Mouse (Mus musculus): ENCODE results near the gene Ccdc174. TPM values are rescaled to one million over a fixed set of nuclear protein-coding genes. Genes with fewer than 3 reads are reported as not detected.

The Ccdc174 gene
- polyA plus RNA-seq, 1 experiment from 2014 or later = 26.2 TPM

Other genes starting within 250 kb of the Ccdc174 start
- gene Slc6a6, start 194.0 kb upstream of the Ccdc174 start, polyA plus RNA-seq (2016; fragmentation: Nextera tagmentation; extraction: Ambion mirVana) = 56.6 and 69.3 TPM in 2 replicates
- gene Grip2, start 50.8 kb upstream of the Ccdc174 start, polyA plus RNA-seq (2016; fragmentation: Nextera tagmentation; extraction: Ambion mirVana) = 5.6 and 9.4 TPM in 2 replicates
- gene 4930590J08Rik, start 24.8 kb downstream of the Ccdc174 start, polyA plus RNA-seq (2016; fragmentation: Nextera tagmentation; extraction: Ambion mirVana) = 0.19 and 0.51 TPM in 2 replicates
- 12.9 and 15.7 TPM in 2 replicates for gene Fgd5, start 100.8 kb downstream of the Ccdc174 start, polyA plus RNA-seq (2016; fragmentation: Nextera tagmentation; extraction: Ambion mirVana)
- 15.0 and 15.6 TPM in 2 replicates for gene Nr2c2, start 213.3 kb downstream of the Ccdc174 start, polyA plus RNA-seq (2016; fragmentation: Nextera tagmentation; extraction: Ambion mirVana)

Measured in heart, embryonic 10.5 days (tissue).